Mouse (Mus musculus) embryonic facial prominence, embryonic 10.5 days (tissue): ENCODE data around the gene Cd163l1. TPM values are rescaled to one million over a fixed set of nuclear protein-coding genes. Genes with fewer than 3 reads are reported as not detected.

Experiments used
- DNase-seq: peaks from one replicate; pipeline ENCODE4 v3.0.0-alpha.2; 2017; ENCODE audit warnings: low spot score
- H3K27ac ChIP-seq: fragments of 300-500 bp; sonication (generic); replicated peaks from 2 replicates; pipeline ENCODE4 v1.5.1; 2016; ENCODE audit warnings: mild to moderate bottlenecking
- H3K27me3 ChIP-seq: fragments of 300-500 bp; sonication (generic); replicated peaks from 2 replicates; pipeline ENCODE4 v1.6.1; 2016; ENCODE audit warnings: low read depth, mild to moderate bottlenecking; ENCODE audit not compliant: poor library complexity, severe bottlenecking
- H3K36me3 ChIP-seq: fragments of 300-500 bp; sonication (generic); replicated peaks from 2 replicates; pipeline ENCODE4 v1.6.1; 2016; ENCODE audit warnings: mild to moderate bottlenecking, moderate library complexity
- H3K4me1 ChIP-seq: fragments of 300-500 bp; sonication (generic); 2 replicates; pipeline ENCODE4 v1.6.1; 2016
- H3K4me3 ChIP-seq: fragments of 300-500 bp; sonication (generic); 2 replicates; pipeline ENCODE4 v1.5.1; 2016; ENCODE audit warnings: mild to moderate bottlenecking, moderate library complexity
- H3K9me3 ChIP-seq: fragments of 300-500 bp; sonication (generic); 2 replicates; pipeline ENCODE4 v1.6.1; 2016; ENCODE audit warnings: mild to moderate bottlenecking
- WGBS: fragments of 180-500 bp; shearing (Covaris S2); methylation state at CpG from one replicate; pipeline ENCODE4 v1.1.7; 2016; 5-methylcytosine and 5-hydroxymethylcytosine counted together
- polyA plus RNA-seq: library from polyadenylated mRNA; unstranded; fragments of >200 nt; fragmentation: Nextera tagmentation; extraction: Ambion mirVana; gene quantifications from 2 replicates; pipeline ENCODE4 v1.2.1, GENCODE M21; 2016

Cd163l1 gene
- polyA plus RNA-seq, 1 experiment from 2014 or later: not detected

DNA sequence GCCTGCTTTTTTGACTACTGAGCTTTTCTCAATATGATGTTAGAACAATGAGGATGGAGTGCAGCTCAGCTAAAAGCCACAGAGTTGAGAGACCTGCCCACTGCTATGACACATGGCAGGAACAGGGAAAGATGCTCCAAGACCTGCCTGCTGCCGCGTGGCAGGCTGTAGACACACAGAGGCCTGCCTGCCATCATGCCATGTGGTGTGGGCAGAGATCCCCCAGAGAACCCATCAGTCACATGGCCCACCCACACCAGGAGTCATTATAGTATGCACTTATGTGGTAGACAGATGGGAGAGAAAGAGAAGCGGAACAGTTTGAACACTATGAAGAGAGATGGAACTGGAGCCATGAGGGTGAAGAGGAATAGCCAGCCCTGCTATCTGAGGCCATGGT, 15.6 kb downstream of the Cd163l1 start:
- Histone ChIP-seq H3K9me3 (no peaks in the 10 kb centered on the region), H3K4me1 (no peaks in the 10 kb centered on the region), H3K36me3 (no peaks in the 10 kb centered on the region), H3K27ac (no peak overlapping the region), H3K27me3 (no peaks in the 10 kb centered on the region), H3K4me3 (no peak overlapping the region)
- 91% methylated on average over 3 of the region's 3 CpGs for WGBS
- DNase-seq: no peak

DNA sequence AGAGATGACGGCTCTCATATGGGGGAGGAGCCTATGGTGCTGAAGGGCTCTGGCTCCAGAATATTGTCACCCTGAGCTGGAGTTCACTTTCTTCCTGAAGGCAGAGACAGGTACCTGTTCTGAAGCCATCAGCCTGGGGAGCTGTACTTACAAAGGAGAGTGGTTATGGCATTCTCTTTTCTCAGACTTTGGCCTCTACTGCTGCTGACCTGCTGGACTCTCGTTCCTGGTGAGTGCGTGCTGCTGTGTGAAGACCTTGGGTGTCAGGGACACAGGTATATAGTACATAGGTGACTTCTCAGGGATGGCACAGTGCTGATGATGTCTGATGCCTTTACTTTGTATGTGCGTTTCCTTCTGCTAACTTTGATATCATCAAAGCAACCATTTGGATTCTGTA, 29.1 kb downstream of the Cd163l1 start, which contains the start of gene 5830411N06Rik:
Gene 5830411N06Rik, plus strand, starts transcription at position 69 of the 400 bp plus-strand sequence.
- Histone ChIP-seq H3K9me3 (peaks cover 2% of the 10 kb centered on the region; the same call in 1 of the 2 replicates), H3K4me1 (no peaks in the 10 kb centered on the region), H3K4me3 (no peak within 1 kb of the TSS), H3K36me3 (no peaks in the 10 kb centered on the region), H3K27ac (no peak within 1 kb of the TSS), H3K27me3 (no peaks in the 10 kb centered on the region)
- DNase-seq: no peak
- WGBS: 75% methylated on average over 4 of the region's 4 CpGs

DNA sequence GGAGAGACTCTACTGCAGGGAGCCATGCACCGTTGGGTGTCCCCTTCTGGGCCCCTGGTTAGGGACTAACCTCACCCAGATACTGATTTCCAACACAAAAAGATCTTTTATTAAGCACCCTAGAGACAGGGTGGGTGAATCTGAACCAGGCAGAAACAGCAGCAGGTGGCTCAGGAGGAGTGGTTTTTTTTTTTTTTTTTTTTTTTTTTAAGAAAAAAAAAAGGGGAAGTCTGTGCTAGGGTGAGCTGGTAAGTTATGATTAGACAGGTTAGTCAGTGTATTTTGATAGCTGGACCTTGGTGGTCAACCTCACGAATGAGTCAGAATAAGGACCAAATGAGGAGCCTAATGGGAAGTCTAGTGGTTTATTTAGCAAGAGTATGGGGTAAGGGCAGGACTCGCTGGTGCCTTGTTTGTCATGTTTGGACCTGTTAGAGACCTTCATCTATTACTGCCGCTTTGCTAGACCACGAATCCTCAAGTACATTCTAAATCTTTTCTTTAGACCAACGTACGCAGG, 35.8 kb downstream of the Cd163l1 start:
- no peak for DNase-seq
- Histone ChIP-seq H3K4me1 (no peaks in the 10 kb centered on the region), H3K9me3 (no peaks in the 10 kb centered on the region), H3K4me3 (no peak overlapping the region), H3K36me3 (no peaks in the 10 kb centered on the region), H3K27me3 (no peaks in the 10 kb centered on the region), H3K27ac (no peak overlapping the region)
- 84% methylated on average over 7 of the region's 7 CpGs for WGBS

Other genes starting within 250 kb of the Cd163l1 start
- gene 6430531B16Rik, start 239.5 kb upstream of the Cd163l1 start, polyA plus RNA-seq: 0.92 and 1.3 TPM in 2 replicates
- 1.7 and 2.3 TPM in 2 replicates for gene Adam8, start 225.7 kb upstream of the Cd163l1 start, polyA plus RNA-seq
- gene Zfp511, start 181.9 kb upstream of the Cd163l1 start, polyA plus RNA-seq: 39.2 and 42.7 TPM in 2 replicates
- gene Tubgcp2, start 181.6 kb upstream of the Cd163l1 start, polyA plus RNA-seq: 80.2 and 80.8 TPM in 2 replicates
- 2.6 and 9.9 TPM in 2 replicates for gene Msx3, start 169.2 kb upstream of the Cd163l1 start, polyA plus RNA-seq
- 0.98 and 1.4 TPM in 2 replicates for gene Caly, start 135.7 kb upstream of the Cd163l1 start, polyA plus RNA-seq
- not detected in 2 replicates for gene Prap1, start 124.9 kb upstream of the Cd163l1 start, polyA plus RNA-seq
- gene Fuom, start 115.8 kb upstream of the Cd163l1 start, polyA plus RNA-seq: 12.4 and 15.9 TPM in 2 replicates
- 18.6 and 21.3 TPM in 2 replicates for gene Paox, start 102.5 kb upstream of the Cd163l1 start, polyA plus RNA-seq
- gene Echs1, start 101.8 kb upstream of the Cd163l1 start, polyA plus RNA-seq: 174 and 178 TPM in 2 replicates
- gene Mtg1, start 80.7 kb upstream of the Cd163l1 start, polyA plus RNA-seq: 25.3 and 31.3 TPM in 2 replicates
- 0.15 and 0.67 TPM in 2 replicates for gene Sprn, start 63.4 kb upstream of the Cd163l1 start, polyA plus RNA-seq
- gene Olfr522, start 53.5 kb upstream of the Cd163l1 start, polyA plus RNA-seq: not detected in 2 replicates
- not detected in 2 replicates for gene Olfr523, start 45.0 kb upstream of the Cd163l1 start, polyA plus RNA-seq
- not detected in 2 replicates for gene Olfr524, start 12.3 kb upstream of the Cd163l1 start, polyA plus RNA-seq
- not detected in 2 replicates for gene 5830411N06Rik, start 29.0 kb downstream of the Cd163l1 start, polyA plus RNA-seq
- gene Olfr525, start 102.6 kb downstream of the Cd163l1 start, polyA plus RNA-seq: 0.03 TPM in 1 of 2 replicates, not detected in the other
- not detected in 2 replicates for gene Olfr527, start 115.8 kb downstream of the Cd163l1 start, polyA plus RNA-seq
- not detected in 2 replicates for gene Olfr60, start 143.4 kb downstream of the Cd163l1 start, polyA plus RNA-seq
- gene Olfr530, start 158.1 kb downstream of the Cd163l1 start, polyA plus RNA-seq: not detected in 2 replicates
- gene Olfr531, start 184.7 kb downstream of the Cd163l1 start, polyA plus RNA-seq: not detected in 2 replicates
- not detected in 2 replicates for gene Olfr532, start 203.4 kb downstream of the Cd163l1 start, polyA plus RNA-seq
- not detected in 2 replicates for gene Olfr533, start 245.1 kb downstream of the Cd163l1 start, polyA plus RNA-seq